Mouse (Mus musculus): ENCODE data around the gene Bcas1. TPM values are rescaled to one million over a fixed set of nuclear protein-coding genes. Genes with fewer than 3 reads are reported as not detected.

Bcas1 gene
- polyA plus RNA-seq, 1 experiment = 0.11 TPM

DNA sequence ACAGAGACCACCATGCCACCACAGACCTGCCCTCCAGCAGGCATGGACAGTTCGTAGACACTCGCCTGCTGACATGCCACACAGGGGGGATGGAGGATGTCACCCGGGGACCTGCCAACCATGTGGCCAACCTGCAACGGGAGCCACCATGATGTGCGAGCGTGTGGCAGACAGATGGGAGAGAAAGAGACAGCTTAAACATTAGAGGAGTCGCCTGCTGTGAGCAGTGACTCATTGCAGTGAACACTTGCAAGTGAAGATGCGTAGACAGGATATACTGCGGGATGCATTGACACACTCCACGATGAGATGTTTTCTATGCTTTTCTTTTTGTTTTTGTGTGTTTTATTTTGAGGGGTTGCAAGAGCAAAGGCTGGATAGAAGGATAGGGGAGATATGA lies 20.0 kb upstream of the Bcas1 start:
- Histone ChIP-seq H3K36me3 (ENCODE audit: control insufficient read depth, insufficient read depth, low read length) (no peaks in the 10 kb centered on the region), H3K4me3 (ENCODE audit: extremely low read depth, insufficient read depth, insufficient read length) (no peak overlapping the region), H3K27ac (ENCODE audit: insufficient read depth, low read length) (no peak overlapping the region), H3K4me1 (ENCODE audit: control insufficient read depth, insufficient read depth, insufficient read length) (no peaks in the 10 kb centered on the region), H3K27me3 (ENCODE audit: control insufficient read depth, insufficient read depth, low read length) (no peaks in the 10 kb centered on the region)
- no peak for TF ChIP-seq CTCF (IDR thresholded peaks at IDR 0.05; ENCODE audit: extremely low read depth, insufficient read depth, insufficient read length, insufficient replicate concordance)
- no peak for TF ChIP-seq POLR2A (IDR thresholded peaks at IDR 0.05; ENCODE audit: low read depth, low read length)
- no peak for DNase-seq (ENCODE audit: low read depth in 1 of 2, low spot score in 2 of 2)
- WGBS = 82% methylated on average over 10 of the region's 10 CpGs

DNA sequence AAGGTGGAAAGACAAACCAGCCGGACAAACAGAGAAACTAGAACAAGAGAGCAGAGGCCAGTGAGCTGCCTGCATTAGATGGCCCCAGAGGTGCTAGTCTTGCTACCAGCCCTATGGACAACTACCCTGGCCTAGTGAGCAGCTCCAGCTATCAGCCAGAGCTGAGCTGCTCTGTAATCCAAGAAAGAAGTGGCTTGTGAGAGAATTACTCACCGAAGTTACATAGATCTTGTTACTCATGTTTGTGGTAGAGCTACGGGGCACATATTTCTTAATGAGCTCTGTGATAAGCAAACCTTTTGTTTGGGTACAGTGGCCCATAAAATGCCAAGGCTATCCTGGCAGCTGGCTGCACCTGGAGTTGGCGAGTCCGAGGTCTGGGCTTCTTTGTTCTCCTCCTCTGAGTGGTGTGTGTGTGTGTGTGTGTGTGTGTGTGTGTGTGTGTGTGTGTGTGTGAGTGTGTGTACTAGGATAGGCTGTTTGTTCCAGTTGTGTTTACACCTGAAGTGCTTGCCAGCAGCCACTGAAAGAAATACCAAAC lies 19.3 kb upstream of the Bcas1 start:
- Histone ChIP-seq H3K27ac (ENCODE audit: insufficient read depth, low read length) (no peak overlapping the region), H3K4me3 (ENCODE audit: extremely low read depth, insufficient read depth, insufficient read length) (no peak overlapping the region), H3K36me3 (ENCODE audit: control insufficient read depth, insufficient read depth, low read length) (no peaks in the 10 kb centered on the region), H3K4me1 (ENCODE audit: control insufficient read depth, insufficient read depth, insufficient read length) (no peaks in the 10 kb centered on the region), H3K27me3 (ENCODE audit: control insufficient read depth, insufficient read depth, low read length) (no peaks in the 10 kb centered on the region)
- no peak for DNase-seq (ENCODE audit: low read depth in 1 of 2, low spot score in 2 of 2)
- 82% methylated on average over 5 of the region's 5 CpGs for WGBS
- no peak for TF ChIP-seq CTCF (IDR thresholded peaks at IDR 0.05; ENCODE audit: extremely low read depth, insufficient read depth, insufficient read length, insufficient replicate concordance)
- no peak for TF ChIP-seq POLR2A (IDR thresholded peaks at IDR 0.05; ENCODE audit: low read depth, low read length)

- 82% methylated on average over 5 of the region's 5 CpGs for WGBS
These were observed 18.2 kb upstream of the Bcas1 start for GRCm38 (mm10) chr2:170445861-170446260.

DNA sequence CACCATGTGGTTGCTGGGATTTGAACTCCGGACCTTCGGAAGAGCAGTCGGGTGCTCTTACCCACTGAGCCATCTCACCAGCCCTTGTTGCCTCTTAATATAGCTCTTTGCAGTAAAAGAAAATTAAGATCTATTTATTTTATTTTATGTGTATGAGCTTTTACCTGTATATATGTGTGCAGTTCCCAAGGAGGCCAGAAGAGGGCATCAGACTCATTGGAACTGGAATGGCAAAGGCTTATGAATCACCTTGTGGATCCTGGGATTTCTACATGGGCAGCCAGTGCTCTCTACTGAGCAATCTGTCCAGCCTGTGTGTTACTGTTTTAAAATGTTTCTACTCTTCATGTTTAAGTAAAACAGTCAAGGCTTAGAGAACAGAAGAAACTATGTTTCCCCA lies 14.9 kb upstream of the Bcas1 start:
- H3K4me3 ChIP-seq (ENCODE audit: extremely low read depth, insufficient read depth, insufficient read length) = no peak overlapping the region
- no peak for DNase-seq (ENCODE audit: low read depth in 1 of 2, low spot score in 2 of 2)

More at GRCm38 (mm10) chr2:170445861-170446260, 18.2 kb upstream of the Bcas1 start:
- Histone ChIP-seq H3K27ac (ENCODE audit: insufficient read depth, low read length) (no peak overlapping the region), H3K27me3 (ENCODE audit: control insufficient read depth, insufficient read depth, low read length) (no peaks in the 10 kb centered on the region), H3K4me3 (ENCODE audit: extremely low read depth, insufficient read depth, insufficient read length) (no peak overlapping the region), H3K4me1 (ENCODE audit: control insufficient read depth, insufficient read depth, insufficient read length) (no peaks in the 10 kb centered on the region), H3K36me3 (ENCODE audit: control insufficient read depth, insufficient read depth, low read length) (no peaks in the 10 kb centered on the region)
- no peak for TF ChIP-seq POLR2A (IDR thresholded peaks at IDR 0.05; ENCODE audit: low read depth, low read length)
- TF ChIP-seq CTCF (IDR thresholded peaks at IDR 0.05; ENCODE audit: extremely low read depth, insufficient read depth, insufficient read length, insufficient replicate concordance) = no peak
- no peak for DNase-seq (ENCODE audit: low read depth in 1 of 2, low spot score in 2 of 2)

DNA sequence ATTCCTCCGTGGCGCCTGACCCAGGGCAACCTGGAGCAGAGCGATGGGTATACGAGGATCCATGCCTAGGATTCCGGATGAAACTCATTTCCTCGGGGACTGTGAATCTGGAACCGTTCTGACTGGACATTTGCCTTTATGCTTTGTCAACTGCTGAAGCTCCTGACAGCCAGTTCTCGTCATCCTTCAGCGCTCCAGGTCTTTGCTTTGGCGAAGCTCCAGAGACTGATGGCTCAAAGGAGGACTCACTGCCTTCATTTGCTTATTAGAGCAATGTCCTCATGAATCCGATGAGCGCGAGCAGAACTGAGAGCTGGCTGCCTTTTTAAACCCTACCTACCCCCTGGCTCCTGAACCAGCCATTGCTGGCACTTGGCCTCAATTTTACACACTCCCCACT lies 11.1 kb upstream of the Bcas1 start:
- no peak for TF ChIP-seq CTCF (IDR thresholded peaks at IDR 0.05; ENCODE audit: extremely low read depth, insufficient read depth, insufficient read length, insufficient replicate concordance)
- no peak for TF ChIP-seq POLR2A (IDR thresholded peaks at IDR 0.05; ENCODE audit: low read depth, low read length)
- DNase-seq (ENCODE audit: low read depth in 1 of 2, low spot score in 2 of 2) = no peak
- no peaks in the 10 kb centered on the region for H3K36me3 ChIP-seq (ENCODE audit: control insufficient read depth, insufficient read depth, low read length)
- no peaks in the 10 kb centered on the region for H3K4me1 ChIP-seq (ENCODE audit: control insufficient read depth, insufficient read depth, insufficient read length)
- WGBS = 82% methylated on average over 13 of the region's 13 CpGs
- H3K4me3 ChIP-seq (ENCODE audit: extremely low read depth, insufficient read depth, insufficient read length) = no peak overlapping the region
- H3K27ac ChIP-seq (ENCODE audit: insufficient read depth, low read length) = no peak overlapping the region
- no peaks in the 10 kb centered on the region for H3K27me3 ChIP-seq (ENCODE audit: control insufficient read depth, insufficient read depth, low read length)

More for the DNA sequence above, 14.9 kb upstream of the Bcas1 start:
- H3K36me3 ChIP-seq (ENCODE audit: control insufficient read depth, insufficient read depth, low read length) = no peaks in the 10 kb centered on the region
- H3K27me3 ChIP-seq (ENCODE audit: control insufficient read depth, insufficient read depth, low read length) = no peaks in the 10 kb centered on the region
- H3K4me1 ChIP-seq (ENCODE audit: control insufficient read depth, insufficient read depth, insufficient read length) = no peaks in the 10 kb centered on the region
- no peak overlapping the region for H3K27ac ChIP-seq (ENCODE audit: insufficient read depth, low read length)
- TF ChIP-seq POLR2A (IDR thresholded peaks at IDR 0.05; ENCODE audit: low read depth, low read length) = no peak
- no peak for TF ChIP-seq CTCF (IDR thresholded peaks at IDR 0.05; ENCODE audit: extremely low read depth, insufficient read depth, insufficient read length, insufficient replicate concordance)
- WGBS = 69% methylated on average over 3 of the region's 3 CpGs

DNA sequence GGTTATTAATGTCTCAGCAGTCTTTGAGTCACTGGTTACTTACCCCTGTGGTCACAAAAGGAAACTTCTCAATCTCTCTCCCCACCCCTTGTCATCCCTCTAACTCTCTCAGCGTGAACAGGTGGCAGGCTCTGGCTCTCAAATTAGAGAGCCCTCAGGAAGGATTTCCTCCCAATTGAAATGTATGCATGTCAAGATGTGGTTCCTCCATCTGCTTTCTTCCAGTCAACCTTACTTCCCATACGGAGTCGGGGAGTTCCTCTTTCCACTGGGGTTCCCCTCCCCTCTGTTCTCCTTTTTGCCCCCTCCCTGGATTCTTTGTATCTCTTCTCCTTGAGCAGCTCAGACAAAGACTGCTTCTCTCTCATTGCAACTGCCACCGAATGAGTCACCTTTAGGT lies 8.6 kb upstream of the Bcas1 start:
- no peaks in the 10 kb centered on the region for H3K36me3 ChIP-seq (ENCODE audit: control insufficient read depth, insufficient read depth, low read length)
- 6% methylated on average over 4 of the region's 4 CpGs for WGBS

GRCm38 (mm10) chr2:170432152-170432551 lies 4.5 kb upstream of the Bcas1 start:
- no peaks in the 10 kb centered on the region for H3K27me3 ChIP-seq (ENCODE audit: control insufficient read depth, insufficient read depth, low read length)
- H3K4me1 ChIP-seq (ENCODE audit: control insufficient read depth, insufficient read depth, insufficient read length) = no peaks in the 10 kb centered on the region
- 78% methylated on average over 6 of the region's 6 CpGs for WGBS
- no peak overlapping the region for H3K27ac ChIP-seq (ENCODE audit: insufficient read depth, low read length)
- H3K4me3 ChIP-seq (ENCODE audit: extremely low read depth, insufficient read depth, insufficient read length) = no peak overlapping the region
- H3K36me3 ChIP-seq (ENCODE audit: control insufficient read depth, insufficient read depth, low read length) = no peaks in the 10 kb centered on the region
- no peak for DNase-seq (ENCODE audit: low read depth in 1 of 2, low spot score in 2 of 2)
- TF ChIP-seq CTCF (IDR thresholded peaks at IDR 0.05; ENCODE audit: extremely low read depth, insufficient read depth, insufficient read length, insufficient replicate concordance) = no peak

More for the DNA sequence above, 8.6 kb upstream of the Bcas1 start:
- Histone ChIP-seq H3K4me1 (ENCODE audit: control insufficient read depth, insufficient read depth, insufficient read length) (no peaks in the 10 kb centered on the region), H3K4me3 (ENCODE audit: extremely low read depth, insufficient read depth, insufficient read length) (no peak overlapping the region), H3K27me3 (ENCODE audit: control insufficient read depth, insufficient read depth, low read length) (no peaks in the 10 kb centered on the region), H3K27ac (ENCODE audit: insufficient read depth, low read length) (no peak overlapping the region)
- no peak for DNase-seq (ENCODE audit: low read depth in 1 of 2, low spot score in 2 of 2)
- TF ChIP-seq POLR2A (IDR thresholded peaks at IDR 0.05; ENCODE audit: low read depth, low read length) (no peak), CTCF (IDR thresholded peaks at IDR 0.05; ENCODE audit: extremely low read depth, insufficient read depth, insufficient read length, insufficient replicate concordance) (no peak)
